8 mouse cellular contexts compared by ENCODE assay signal in genomic region chr7:30094646-30095429, GRCm38 (mm10). TPM values are rescaled to one million over a fixed set of nuclear protein-coding genes. Genes with fewer than 3 reads are reported as not detected.
A peak's percentile ranks its signal among the peaks of the same experiment; 100 is the strongest.
DNase-seq lines count a peak whose midpoint lies in the region; ATAC-seq and TF ChIP-seq lines count a peak whose summit lies in the region.

Gene Zfp260 (plus strand): TSS chr7:30094777.

- H3K27me3 ChIP-seq in hindbrain, embryonic 10.5 days (ENCODE audit: insufficient read depth, poor library complexity, severe bottlenecking), result no peaks in the 10 kb centered on the region
- H3K27me3 ChIP-seq in lung, postnatal 0 days (replicated peaks; ENCODE audit: insufficient read depth, low read length), result no peaks in the 10 kb centered on the region

- peak; percentile 95 for DNase-seq in MN1 (ENCODE audit: low spot score)
- peak; percentile 94 for DNase-seq in cerebellum, adult 9-10 months
- peak; percentile 95 for DNase-seq in hindbrain, embryonic 10.5 days (ENCODE audit: low spot score)
- DNase-seq in layer of hippocampus, adult 9-11 months, result peak; percentile 94
- DNase-seq in lung, postnatal 0 days (ENCODE audit: low spot score), result peak; percentile 99
- peak; percentile 78 for DNase-seq in ovary, postnatal 14 days (ENCODE audit: low spot score)
- peak; percentile 92 for DNase-seq in thymus, postnatal 14 days

- TF ChIP-seq CTCF in lung, postnatal 0 days (IDR thresholded peaks at IDR 0.05), result peak; percentile 38

- H3K27ac ChIP-seq in hindbrain, embryonic 10.5 days, result peak within 1 kb of the TSS; percentile 98
- H3K27ac ChIP-seq in lung, postnatal 0 days (ENCODE audit: low read length), result peak within 1 kb of the TSS; percentile 93

- H3K9ac ChIP-seq in lung, postnatal 0 days (replicated peaks; ENCODE audit: low read depth), result peak within 1 kb of the TSS; percentile 75

- TF ChIP-seq EP300 in lung, postnatal 0 days (IDR thresholded peaks at IDR 0.05), result peak; percentile 49; the same call in 1 of the 2 replicates

- peak within 1 kb of the TSS; percentile 58 for H3K4me2 ChIP-seq in lung, postnatal 0 days (replicated peaks; ENCODE audit: low read depth, low read length)

- peak; percentile 69 for ATAC-seq in frontal cortex, adult (ENCODE audit: low TSS enrichment)
- peak; percentile 86 for ATAC-seq in lung, postnatal 0 days

- H3K4me3 ChIP-seq in hindbrain, embryonic 10.5 days, result peak within 1 kb of the TSS; percentile 75
- peak within 1 kb of the TSS; percentile 76 for H3K4me3 ChIP-seq in lung, postnatal 0 days (ENCODE audit: low read depth, low read length)

- WGBS in hindbrain, embryonic 10.5 days, result under 1% methylated on average over 26 of the region's 26 CpGs
- WGBS in lung, postnatal 0 days, result under 1% methylated on average over 26 of the region's 26 CpGs

- H3K4me1 ChIP-seq in hindbrain, embryonic 10.5 days (replicated peaks), result peaks cover 22% of the 10 kb centered on the region
- no peaks in the 10 kb centered on the region for H3K4me1 ChIP-seq in lung, postnatal 0 days (ENCODE audit: insufficient read depth, low read depth, low read length)

- 0 out of 2 replicates have a peak, but pooled peaks cover 6% of the 10 kb centered on the region for H3K9me3 ChIP-seq in hindbrain, embryonic 10.5 days
- H3K9me3 ChIP-seq in lung, postnatal 0 days (ENCODE audit: low read length), result no peaks in the 10 kb centered on the region

- H3K36me3 ChIP-seq in hindbrain, embryonic 10.5 days, result peaks cover 29% of the 10 kb centered on the region
- H3K36me3 ChIP-seq in lung, postnatal 0 days (ENCODE audit: insufficient read depth, low read length), result no peaks in the 10 kb centered on the region

RNA-seq across cellular contexts. Expression of gene Zfp260, which starts in this region (rescaled TPM):
- 93.1 and 122 TPM in 2 replicates for polyA plus RNA-seq in hindbrain, embryonic 10.5 days (2016; fragmentation: Nextera tagmentation; extraction: Ambion mirVana)
- 58.4 and 61.0 TPM in 2 replicates for polyA plus RNA-seq in lung, postnatal 0 days (2015; fragmentation: Nextera tagmentation; extraction: Ambion mirVana)

Comparison
In these comparisons a context has a peak if more than half of its experiments do, and no peak if none do; other contexts are left out.
1. Peak in every context shown above with its lines: DNase-seq, ATAC-seq, H3K4me3 ChIP-seq and H3K27ac ChIP-seq.